Mouse (Mus musculus) monocyte, adult 5-6 weeks (primary cell): ENCODE data around the gene Sipa1l1. TPM values are rescaled to one million over a fixed set of nuclear protein-coding genes. Genes with fewer than 3 reads are reported as not detected.

ENCODE experiments used
- ATAC-seq: fragments of 153-309, 156-312 bp; replicated peaks from 2 replicates; pipeline ENCODE4 v1.8.0; 2017; ENCODE audit warnings: mild to moderate bottlenecking; ENCODE audit not compliant: low TSS enrichment, insufficient number of reproducible peaks, severe bottlenecking, poor library complexity, low FRiP score
- total RNA-seq: library from RNA; stranded (forward); fragments of 200-1000, 200-491, 200-594 nt; gene quantifications from 3 replicates; pipeline ENCODE4 v1.2.3, GENCODE M21; 2017

Gene Sipa1l1
- total RNA-seq, 1 experiment from 2014 or later, result 44.5 TPM

DNA sequence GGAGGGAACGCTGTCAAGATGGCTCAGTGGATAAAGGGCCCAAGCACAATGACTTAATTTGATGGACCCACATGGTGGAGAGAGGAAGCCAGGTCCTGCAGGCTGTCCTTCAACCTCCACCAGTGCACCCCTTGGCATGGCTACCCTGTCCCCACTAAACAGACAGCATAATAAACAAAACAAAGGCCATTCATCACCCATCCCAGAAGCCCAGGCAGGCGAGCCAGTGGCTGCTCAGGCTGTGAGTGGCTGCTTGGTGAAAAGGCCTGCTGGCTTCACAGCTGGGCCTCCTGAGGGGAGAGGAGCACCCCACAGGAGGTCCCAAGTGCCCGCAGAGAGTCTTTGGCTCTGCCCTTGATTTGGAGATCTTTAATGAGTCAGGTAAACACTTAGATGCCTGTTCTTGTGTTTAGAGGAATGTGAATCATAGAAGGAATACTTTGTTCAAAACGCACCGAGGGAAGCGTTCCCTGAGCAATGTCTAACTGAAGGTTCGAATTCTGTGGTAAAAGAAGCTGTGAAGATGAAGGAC is 27.6 kb downstream of the Sipa1l1 start:
- no peak for ATAC-seq

DNA sequence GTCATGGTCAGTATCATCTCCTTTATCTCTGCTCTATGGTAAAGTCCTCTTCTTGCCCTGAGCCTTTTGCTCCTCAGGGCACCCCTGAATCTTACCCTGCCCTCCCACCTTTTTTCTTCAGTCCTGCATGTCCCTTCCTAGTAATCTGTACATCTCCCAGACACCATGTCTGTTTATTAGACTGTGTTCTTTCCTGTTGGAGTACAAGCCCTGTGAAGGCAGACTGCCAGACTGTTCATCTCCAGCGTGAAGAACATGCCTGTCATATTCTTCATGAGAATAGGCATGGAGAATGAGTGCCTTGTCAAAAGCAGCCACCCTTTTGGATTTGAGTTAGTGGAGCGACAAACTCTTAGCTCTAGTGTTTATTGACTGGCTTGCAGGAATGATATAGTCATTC is 28.1 kb downstream of the Sipa1l1 start:
- ATAC-seq, result no peak

- no peak for ATAC-seq
Measured at GRCm38 (mm10) chr12:82199286-82199685, 30.2 kb downstream of the Sipa1l1 start.

- ATAC-seq, result no peak
Measured at GRCm38 (mm10) chr12:82204106-82204505, 35.0 kb downstream of the Sipa1l1 start.

DNA sequence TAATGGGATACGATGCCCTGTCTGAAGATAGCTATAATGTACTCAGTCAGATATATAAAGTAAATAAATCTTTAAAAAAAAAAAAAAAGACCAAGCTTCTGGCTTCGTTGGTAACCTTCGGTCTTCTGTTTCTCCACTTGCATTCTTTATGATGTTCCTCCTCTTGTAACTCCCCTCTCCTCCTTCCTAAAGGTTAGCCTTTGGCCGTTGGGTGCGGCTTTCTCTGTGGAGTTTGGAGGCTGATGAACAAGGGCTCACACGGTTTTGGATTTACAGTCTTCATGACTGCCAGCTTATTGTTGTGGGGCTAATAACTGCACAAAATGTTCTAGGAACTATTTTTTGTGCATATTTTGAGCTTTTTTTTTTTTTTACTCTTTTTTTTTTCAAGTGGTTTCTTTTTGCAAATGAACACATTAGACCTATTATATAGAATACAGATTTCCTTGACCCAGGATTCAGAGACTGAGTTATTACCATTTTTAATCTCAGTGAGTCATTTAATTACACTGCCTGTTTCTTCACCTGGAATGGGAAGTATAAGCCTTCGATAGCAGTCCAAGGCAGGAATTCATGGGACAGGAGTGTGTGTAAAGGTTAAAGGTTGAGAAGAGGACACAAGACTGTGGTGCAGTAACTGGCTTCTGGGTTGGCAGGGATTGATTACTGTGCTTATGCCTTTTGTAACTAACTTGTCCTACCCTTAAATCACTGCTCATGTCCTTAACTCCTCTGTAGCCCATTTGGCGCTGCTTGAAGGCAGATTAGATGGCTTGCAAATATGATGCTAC is 37.9 kb downstream of the Sipa1l1 start:
- ATAC-seq, result no peak

DNA sequence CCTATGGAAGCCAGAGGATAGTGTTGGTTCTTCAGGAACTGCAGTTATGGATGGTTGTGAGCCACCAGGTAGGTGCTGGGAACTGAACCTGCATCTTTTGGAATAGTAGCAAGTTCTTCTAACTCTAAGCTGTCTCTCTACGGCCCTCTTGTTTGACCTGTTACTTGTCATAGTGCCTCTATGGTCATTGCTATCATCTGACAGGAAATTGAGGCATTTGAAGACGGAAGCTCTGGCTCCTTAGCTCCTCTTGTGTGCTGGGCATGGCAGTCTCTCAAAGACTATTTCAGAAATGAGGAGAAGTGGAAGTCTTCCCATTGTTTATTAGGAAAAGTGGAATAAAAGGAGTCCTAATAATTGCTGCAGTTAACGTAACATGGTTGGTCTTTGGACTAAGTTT is 38.9 kb downstream of the Sipa1l1 start:
- ATAC-seq, result no peak

DNA sequence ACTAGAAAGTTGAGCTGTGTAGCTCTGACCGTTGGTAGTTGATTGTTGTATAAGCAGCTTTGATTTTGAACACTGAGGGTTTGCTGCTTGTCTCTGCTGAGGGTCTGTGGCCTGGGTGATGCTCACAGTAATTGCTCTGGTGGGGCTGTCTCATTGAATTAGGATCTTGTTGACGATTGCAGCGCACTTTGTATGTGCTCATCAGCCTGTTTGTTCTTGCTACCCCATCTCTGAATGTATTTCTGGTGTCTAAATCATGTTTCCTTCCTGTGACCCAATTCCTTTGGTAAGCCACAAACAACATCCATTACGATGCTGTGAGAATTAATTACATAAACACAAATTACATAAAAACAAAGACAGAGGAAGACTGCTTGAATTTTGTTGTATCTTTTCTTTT is 39.5 kb downstream of the Sipa1l1 start:
- no peak; the same call in 1 of the 2 replicates for ATAC-seq

DNA sequence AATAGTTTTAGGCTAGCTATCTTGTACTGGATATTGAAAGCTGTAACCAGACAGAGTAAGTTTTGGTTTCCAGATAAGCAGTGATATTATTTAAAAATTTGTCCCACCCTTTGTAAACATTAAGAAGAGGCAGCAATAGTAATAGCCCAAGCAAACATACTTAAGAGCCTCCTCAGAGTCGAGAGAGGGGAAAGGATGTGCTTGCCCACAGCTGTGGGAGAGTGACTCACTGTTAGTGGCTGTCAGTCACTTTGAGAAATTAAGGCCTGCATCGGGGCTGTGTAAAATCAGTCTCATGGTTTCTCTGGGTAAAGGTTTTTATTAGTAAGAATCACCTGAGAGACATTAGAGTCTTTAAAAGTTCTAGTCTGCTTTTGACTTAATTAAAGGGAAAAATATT is 40.6 kb downstream of the Sipa1l1 start:
- ATAC-seq, result 0 out of 2 replicates have a peak, but pooled peaks have one; percentile 59

DNA sequence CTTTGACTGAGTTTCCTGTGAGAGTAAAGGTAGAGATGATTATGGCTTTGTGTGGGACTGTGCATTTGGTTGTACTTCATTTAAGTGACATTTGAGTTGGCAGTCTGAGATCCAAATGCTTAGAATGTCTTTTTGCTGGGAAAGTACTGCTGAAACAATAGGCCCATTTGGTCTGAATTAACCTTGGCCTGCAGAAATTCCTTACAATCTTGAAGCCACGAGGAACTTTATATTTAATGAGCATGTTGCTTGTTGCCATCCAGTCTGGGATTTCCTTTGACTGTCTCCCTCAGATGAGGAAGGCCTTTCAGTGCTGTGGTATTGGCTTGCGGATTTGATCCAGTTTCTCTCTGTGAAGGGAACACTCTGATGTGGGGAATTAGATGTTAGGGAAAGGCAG is 43.9 kb downstream of the Sipa1l1 start:
- ATAC-seq, result no peak

- ATAC-seq, result peak; percentile 91
Measured at GRCm38 (mm10) chr12:82214916-82215315, 45.8 kb downstream of the Sipa1l1 start.

DNA sequence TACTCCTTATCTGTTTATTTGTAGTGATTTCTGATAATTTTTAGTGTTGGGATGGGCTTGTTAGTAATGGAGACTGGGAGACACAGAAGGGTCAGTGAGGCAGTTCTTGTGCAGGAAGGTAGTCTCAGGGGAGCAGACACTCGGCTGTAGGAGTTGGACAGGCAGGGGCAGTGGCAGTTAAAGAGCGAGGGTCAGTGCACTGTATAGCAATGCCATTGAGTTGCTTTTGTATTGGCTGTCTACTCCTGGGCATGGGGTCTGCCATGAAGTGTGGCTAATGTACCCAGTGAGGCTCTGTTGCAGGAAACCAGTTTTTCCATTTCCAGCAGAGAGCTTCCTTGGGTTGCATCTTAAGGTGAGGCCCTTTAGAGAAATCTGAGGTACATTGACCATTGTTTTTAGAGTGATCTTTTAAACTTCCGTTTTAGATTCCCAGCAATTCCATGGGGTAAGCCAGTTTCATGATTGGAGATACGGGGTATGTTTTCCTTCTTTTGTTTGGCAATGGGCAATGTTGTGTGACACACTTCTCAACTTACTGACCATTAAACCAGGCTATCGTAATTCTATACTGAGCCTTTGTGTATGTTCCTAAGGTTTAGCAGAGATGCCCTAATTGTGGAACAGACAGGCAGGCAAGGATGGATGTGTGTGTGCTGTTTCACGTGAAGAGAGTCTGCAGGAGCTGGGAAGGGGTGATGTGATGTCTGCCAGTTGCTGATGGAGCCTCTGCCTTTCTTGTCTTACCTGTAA is 47.9 kb downstream of the Sipa1l1 start:
- ATAC-seq, result no peak

DNA sequence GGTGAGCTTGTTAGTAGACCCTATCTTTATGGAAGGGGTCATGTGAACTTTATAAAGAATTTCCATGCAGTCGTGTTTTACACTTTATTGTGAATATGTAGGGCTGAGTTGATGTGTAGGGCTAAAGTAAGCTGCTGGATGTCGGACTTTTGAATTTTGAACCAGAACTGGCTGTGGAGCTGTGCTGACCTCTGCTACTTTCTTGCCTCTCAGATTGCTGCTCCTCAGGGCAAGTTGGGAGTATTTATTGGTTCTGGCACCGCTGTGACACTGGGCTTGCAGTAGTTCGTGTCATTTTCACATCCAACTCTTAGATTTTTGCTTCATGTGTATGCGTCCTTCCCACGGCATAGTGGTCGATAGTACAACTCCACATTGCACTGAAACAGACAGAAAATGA is 49.1 kb downstream of the Sipa1l1 start:
- no peak for ATAC-seq

DNA sequence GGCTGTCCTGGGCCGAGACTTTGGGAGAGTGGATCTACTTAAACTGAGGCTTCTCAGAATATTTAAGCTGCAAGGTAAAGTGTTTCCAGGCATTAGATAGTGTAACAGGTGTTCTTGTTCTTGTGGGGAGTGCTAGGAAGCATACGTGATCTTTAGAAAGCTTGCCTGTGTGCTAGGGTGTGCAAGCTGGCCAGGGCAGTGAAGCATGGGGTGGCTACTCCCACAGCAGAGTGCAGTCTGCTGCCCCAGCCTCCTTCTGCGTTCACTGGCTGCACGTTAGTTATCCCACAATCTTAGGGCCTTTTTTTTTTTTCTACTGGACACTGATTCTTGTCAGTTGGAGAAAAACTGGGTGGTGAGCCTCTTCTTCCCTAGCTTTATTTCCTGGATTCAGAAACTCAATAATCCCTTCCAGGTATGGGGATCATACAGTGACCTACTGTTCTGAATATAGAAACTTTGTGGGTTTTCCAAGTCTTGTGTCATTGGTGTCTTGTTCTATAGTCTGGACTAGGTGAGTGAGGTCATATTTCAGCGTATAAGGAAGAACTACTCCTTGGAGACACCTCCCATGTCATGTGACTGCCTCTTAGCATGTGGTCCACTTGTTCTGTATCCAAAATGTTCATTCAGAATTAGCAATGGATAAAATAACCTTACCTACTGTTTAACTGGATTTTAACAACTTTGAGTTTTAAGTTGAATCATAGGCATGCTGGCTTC is 51.4 kb downstream of the Sipa1l1 start:
- ATAC-seq, result no peak

DNA sequence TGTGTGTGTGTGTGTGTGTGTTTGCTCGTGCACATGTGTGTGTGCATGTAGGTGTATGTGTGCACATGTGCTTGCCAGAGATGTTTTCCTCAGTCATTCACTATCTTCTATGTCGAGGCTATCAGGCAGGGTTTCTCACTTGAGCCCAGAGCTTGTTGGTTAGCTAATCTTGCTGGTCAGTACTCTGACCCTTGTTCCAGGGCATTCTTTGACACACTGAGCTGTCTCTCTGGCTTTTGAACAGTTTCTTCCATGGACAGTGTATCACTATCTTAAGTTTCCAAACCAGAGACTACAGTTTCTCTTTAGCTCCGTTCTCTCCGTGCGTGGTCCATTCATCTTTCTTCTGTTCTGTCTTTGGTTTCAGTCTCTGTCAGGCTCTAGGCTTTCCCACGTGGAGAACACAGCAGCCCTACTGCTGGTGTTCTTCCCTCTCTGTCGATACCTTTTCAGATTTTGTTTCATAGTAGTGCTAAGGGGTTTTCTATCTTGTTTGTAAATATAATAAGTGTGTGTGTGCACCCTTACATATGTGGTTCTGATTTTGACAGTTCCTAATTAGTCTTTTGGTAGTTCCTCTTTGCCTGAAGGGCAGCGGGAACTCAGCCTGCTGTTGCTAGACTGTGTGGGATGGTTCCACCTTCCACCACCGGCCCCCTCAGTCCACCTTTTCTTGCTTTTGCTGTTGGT is 54.2 kb downstream of the Sipa1l1 start:
- no peak for ATAC-seq

DNA sequence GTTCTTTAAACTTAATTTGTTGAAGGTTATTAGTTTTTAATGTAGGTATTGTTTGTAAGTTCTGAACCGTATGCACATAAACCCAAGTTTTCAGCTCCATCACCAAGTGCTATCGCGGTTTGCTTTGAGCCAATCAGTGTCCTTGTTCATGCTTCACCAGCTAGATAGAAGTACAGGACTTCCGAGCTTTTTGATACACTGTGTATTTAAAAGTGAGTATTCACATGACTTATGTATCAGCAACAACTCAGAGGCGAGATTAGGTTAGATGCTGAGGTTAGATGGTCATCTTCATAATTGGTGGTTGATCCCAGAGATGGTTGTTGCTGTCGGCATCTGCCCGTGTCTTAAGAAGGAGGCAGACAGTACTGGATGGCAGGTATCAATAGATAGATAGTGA is 55.7 kb downstream of the Sipa1l1 start:
- no peak for ATAC-seq

GRCm38 (mm10) chr12:82225278-82225677 is 56.2 kb downstream of the Sipa1l1 start:
- no peak for ATAC-seq

GRCm38 (mm10) chr12:82225751-82226228 is 56.7 kb downstream of the Sipa1l1 start:
- ATAC-seq, result peak; percentile 95

- ATAC-seq, result no peak
Measured at GRCm38 (mm10) chr12:82226311-82227066, 57.4 kb downstream of the Sipa1l1 start.
